Mouse (Mus musculus) adrenal gland (tissue): ENCODE results near the gene Anapc15-ps.

Source experiments
- intact Hi-C: fragments of 180-260 bp; cut with DNase I; formaldehyde crosslinking; loops from one replicate; pipeline ENCODE4 v1.15.1; 2025

The Anapc15-ps gene

GRCm38 (mm10) chr10:95694559-95695251, 21.5 kb upstream of the Anapc15-ps start:
- intact Hi-C loops = no loop called here

GRCm38 (mm10) chr10:95691347-95691746, 18.1 kb upstream of the Anapc15-ps start:
- intact Hi-C loops = no loop called here

- intact Hi-C loops = no loop called here
Observed at GRCm38 (mm10) chr10:95689833-95690232, 16.6 kb upstream of the Anapc15-ps start.

GRCm38 (mm10) chr10:95689058-95689457, 15.8 kb upstream of the Anapc15-ps start:
- intact Hi-C loops = no loop called here

- intact Hi-C loops = no loop called here
Observed at GRCm38 (mm10) chr10:95687558-95688141, 14.4 kb upstream of the Anapc15-ps start.

GRCm38 (mm10) chr10:95686041-95686440, 12.8 kb upstream of the Anapc15-ps start:
- intact Hi-C loops = no loop called here

GRCm38 (mm10) chr10:95684782-95685555, 11.7 kb upstream of the Anapc15-ps start:
- intact Hi-C loops = no loop called here

GRCm38 (mm10) chr10:95684250-95684649, 11.0 kb upstream of the Anapc15-ps start:
- intact Hi-C loops = no loop called here

- intact Hi-C loops = no loop called here
Observed at GRCm38 (mm10) chr10:95683735-95684134, 10.5 kb upstream of the Anapc15-ps start.

- intact Hi-C loops = no loop called here
Observed at GRCm38 (mm10) chr10:95682964-95683363, 9.7 kb upstream of the Anapc15-ps start.

GRCm38 (mm10) chr10:95682091-95682740, 9.0 kb upstream of the Anapc15-ps start:
- intact Hi-C loops = no loop called here

GRCm38 (mm10) chr10:95681481-95681880, 8.2 kb upstream of the Anapc15-ps start:
- intact Hi-C loops = no loop called here

GRCm38 (mm10) chr10:95681058-95681440, 7.8 kb upstream of the Anapc15-ps start:
- intact Hi-C loops = no loop called here

- intact Hi-C loops = no loop called here
Observed at GRCm38 (mm10) chr10:95680153-95681057, 7.2 kb upstream of the Anapc15-ps start.

GRCm38 (mm10) chr10:95679131-95679530, 5.9 kb upstream of the Anapc15-ps start:
- intact Hi-C loops = no loop called here

- intact Hi-C loops = no loop called here
Observed at GRCm38 (mm10) chr10:95678661-95679060, 5.4 kb upstream of the Anapc15-ps start.

GRCm38 (mm10) chr10:95678241-95678640, 5.0 kb upstream of the Anapc15-ps start:
- intact Hi-C loops = no loop called here

GRCm38 (mm10) chr10:95677356-95678109, 4.3 kb upstream of the Anapc15-ps start:
- intact Hi-C loops = no loop called here

- intact Hi-C loops = no loop called here
Observed at GRCm38 (mm10) chr10:95676991-95677355, 3.7 kb upstream of the Anapc15-ps start.

- intact Hi-C loops = no loop called here
Observed at GRCm38 (mm10) chr10:95676387-95676786, 3.1 kb upstream of the Anapc15-ps start.
